Mouse (Mus musculus): Measurements from ENCODE around the gene Smug1.

Gene Smug1

GRCm38 (mm10) chr15:103146627-103147421, 20.1 kb downstream of the Smug1 start:
- TF ChIP-seq NANOG (IDR thresholded peaks at IDR 0.05; ENCODE audit: borderline replicate concordance, low read length) (no peak), POU5F1 (IDR thresholded peaks at IDR 0.05; ENCODE audit: borderline replicate concordance, low read length) (no peak), CTCF (conservative IDR thresholded peaks at IDR 0.05; ENCODE audit: low read length) (no peak)
- Histone ChIP-seq H3K9me3 (ENCODE audit: low read length) (peaks cover under 1% of the 10 kb centered on the region; the same call in 1 of the 2 replicates), H3K36me3 (ENCODE audit: insufficient read depth, low read length) (no peaks in the 10 kb centered on the region), H3K4me1 (replicated peaks; ENCODE audit: low read depth, low read length) (peaks cover 28% of the 10 kb centered on the region), H3K4me3 (replicated peaks; ENCODE audit: low read length) (peak overlapping the region; percentile 80), H3K27me3 (ENCODE audit: insufficient read depth, low read length) (peaks cover 71% of the 10 kb centered on the region)

- H3K4me3 ChIP-seq (replicated peaks; ENCODE audit: low read length), result no peak overlapping the region
- no peaks in the 10 kb centered on the region for H3K36me3 ChIP-seq (ENCODE audit: insufficient read depth, low read length)
- peaks cover 28% of the 10 kb centered on the region for H3K4me1 ChIP-seq (replicated peaks; ENCODE audit: low read depth, low read length)
- H3K9me3 ChIP-seq (ENCODE audit: low read length), result peaks cover 4% of the 10 kb centered on the region; the same call in 1 of the 2 replicates
- TF ChIP-seq CTCF (conservative IDR thresholded peaks at IDR 0.05; ENCODE audit: low read length) (no peak), NANOG (IDR thresholded peaks at IDR 0.05; ENCODE audit: borderline replicate concordance, low read length) (no peak)
- H3K27me3 ChIP-seq (ENCODE audit: insufficient read depth, low read length), result peaks cover 78% of the 10 kb centered on the region
Observed at GRCm38 (mm10) chr15:103145635-103146299, 21.1 kb downstream of the Smug1 start.

- Histone ChIP-seq H3K4me3 (replicated peaks; ENCODE audit: low read length) (no peak overlapping the region), H3K9me3 (ENCODE audit: low read length) (peaks cover 4% of the 10 kb centered on the region; the same call in 1 of the 2 replicates), H3K36me3 (ENCODE audit: insufficient read depth, low read length) (no peaks in the 10 kb centered on the region), H3K27me3 (ENCODE audit: insufficient read depth, low read length) (peaks cover 86% of the 10 kb centered on the region), H3K4me1 (replicated peaks; ENCODE audit: low read depth, low read length) (peaks cover 28% of the 10 kb centered on the region)
- TF ChIP-seq CTCF (conservative IDR thresholded peaks at IDR 0.05; ENCODE audit: low read length) (no peak), NANOG (IDR thresholded peaks at IDR 0.05; ENCODE audit: borderline replicate concordance, low read length) (no peak)
Observed at GRCm38 (mm10) chr15:103144176-103144575, 22.7 kb downstream of the Smug1 start.

GRCm38 (mm10) chr15:103135431-103135947, 31.4 kb downstream of the Smug1 start:
- Histone ChIP-seq H3K36me3 (ENCODE audit: insufficient read depth, low read length) (no peaks in the 10 kb centered on the region), H3K9me3 (ENCODE audit: low read length) (no peaks in the 10 kb centered on the region), H3K27me3 (ENCODE audit: insufficient read depth, low read length) (peaks cover 81% of the 10 kb centered on the region), H3K4me1 (replicated peaks; ENCODE audit: low read depth, low read length) (peaks cover 27% of the 10 kb centered on the region), H3K4me3 (replicated peaks; ENCODE audit: low read length) (peak overlapping the region; percentile 20; the same call in 1 of the 2 replicates)
- no peak for TF ChIP-seq NANOG (IDR thresholded peaks at IDR 0.05; ENCODE audit: borderline replicate concordance, low read length)
- TF ChIP-seq POU5F1 (IDR thresholded peaks at IDR 0.05; ENCODE audit: borderline replicate concordance, low read length), result no peak
- no peak for TF ChIP-seq CTCF (conservative IDR thresholded peaks at IDR 0.05; ENCODE audit: low read length)

GRCm38 (mm10) chr15:103134277-103135086, 32.4 kb downstream of the Smug1 start:
- TF ChIP-seq NANOG (IDR thresholded peaks at IDR 0.05; ENCODE audit: borderline replicate concordance, low read length), result no peak
- 0 out of 2 replicates have a peak, but pooled peaks have one; percentile 2 for TF ChIP-seq CTCF (conservative IDR thresholded peaks at IDR 0.05; ENCODE audit: low read length)
- H3K4me1 ChIP-seq (replicated peaks; ENCODE audit: low read depth, low read length), result peaks cover 27% of the 10 kb centered on the region
- H3K27me3 ChIP-seq (ENCODE audit: insufficient read depth, low read length), result peaks cover 80% of the 10 kb centered on the region
- peak overlapping the region; percentile 20; the same call in 1 of the 2 replicates for H3K4me3 ChIP-seq (replicated peaks; ENCODE audit: low read length)
- H3K36me3 ChIP-seq (ENCODE audit: insufficient read depth, low read length), result no peaks in the 10 kb centered on the region
- no peaks in the 10 kb centered on the region for H3K9me3 ChIP-seq (ENCODE audit: low read length)

- Histone ChIP-seq H3K4me3 (replicated peaks; ENCODE audit: low read length) (no peak overlapping the region; the same call in 1 of the 2 replicates), H3K36me3 (ENCODE audit: insufficient read depth, low read length) (no peaks in the 10 kb centered on the region), H3K9me3 (ENCODE audit: low read length) (no peaks in the 10 kb centered on the region), H3K4me1 (replicated peaks; ENCODE audit: low read depth, low read length) (peaks cover 27% of the 10 kb centered on the region), H3K27me3 (ENCODE audit: insufficient read depth, low read length) (peaks cover 80% of the 10 kb centered on the region)
- TF ChIP-seq NANOG (IDR thresholded peaks at IDR 0.05; ENCODE audit: borderline replicate concordance, low read length) (no peak), CTCF (conservative IDR thresholded peaks at IDR 0.05; ENCODE audit: low read length) (no peak), POU5F1 (IDR thresholded peaks at IDR 0.05; ENCODE audit: borderline replicate concordance, low read length) (no peak)
Observed at GRCm38 (mm10) chr15:103133761-103134160, 33.1 kb downstream of the Smug1 start.

GRCm38 (mm10) chr15:103130729-103131128, 36.2 kb downstream of the Smug1 start:
- Histone ChIP-seq H3K4me1 (replicated peaks; ENCODE audit: low read depth, low read length) (peaks cover 26% of the 10 kb centered on the region), H3K36me3 (ENCODE audit: insufficient read depth, low read length) (no peaks in the 10 kb centered on the region), H3K9me3 (ENCODE audit: low read length) (no peaks in the 10 kb centered on the region), H3K4me3 (replicated peaks; ENCODE audit: low read length) (no peak overlapping the region), H3K27me3 (ENCODE audit: insufficient read depth, low read length) (peaks cover 74% of the 10 kb centered on the region)
- no peak for TF ChIP-seq NANOG (IDR thresholded peaks at IDR 0.05; ENCODE audit: borderline replicate concordance, low read length)
- peak; percentile 81 for TF ChIP-seq CTCF (conservative IDR thresholded peaks at IDR 0.05; ENCODE audit: low read length)

GRCm38 (mm10) chr15:103129289-103129688, 37.6 kb downstream of the Smug1 start:
- TF ChIP-seq NANOG (IDR thresholded peaks at IDR 0.05; ENCODE audit: borderline replicate concordance, low read length) (no peak), CTCF (conservative IDR thresholded peaks at IDR 0.05; ENCODE audit: low read length) (no peak), POU5F1 (IDR thresholded peaks at IDR 0.05; ENCODE audit: borderline replicate concordance, low read length) (no peak)
- Histone ChIP-seq H3K36me3 (ENCODE audit: insufficient read depth, low read length) (no peaks in the 10 kb centered on the region), H3K27me3 (ENCODE audit: insufficient read depth, low read length) (peaks cover 84% of the 10 kb centered on the region), H3K9me3 (ENCODE audit: low read length) (no peaks in the 10 kb centered on the region), H3K4me3 (replicated peaks; ENCODE audit: low read length) (no peak overlapping the region), H3K4me1 (replicated peaks; ENCODE audit: low read depth, low read length) (peaks cover 12% of the 10 kb centered on the region)
